Mouse (Mus musculus) layer of hippocampus, adult 2 months (tissue): ENCODE data around the gene Jazf1. TPM values are rescaled to one million over a fixed set of nuclear protein-coding genes. Genes with fewer than 3 reads are reported as not detected.
A peak's percentile ranks its signal among the peaks of the same experiment; 100 is the strongest.

ENCODE experiments used
- DNase-seq, 2 experiments: peaks; one replicate each; pipeline ENCODE4 v3.0.0; 2022; ENCODE audit warnings: low spot score in 2 of 2
- H3K27ac ChIP-seq: fragments of 200-600 bp; 2 replicates; pipeline ENCODE4 v1.8.1; 2022
- H3K4me3 ChIP-seq: fragments of 200-600 bp; 2 replicates; pipeline ENCODE4 v1.8.1; 2022; ENCODE audit warnings: mild to moderate bottlenecking
- CTCF ChIP-seq: fragments of 200-600 bp; conservative IDR thresholded peaks from 2 replicates; pipeline ENCODE4 v1.8.1; 2022; ENCODE audit warnings: antibody characterized with exemption, mild to moderate bottlenecking, moderate library complexity
- total RNA-seq, 2 experiments: library from RNA; stranded (reverse); gene quantifications; 2 replicates each; pipeline ENCODE4 v1.2.3; 2021

Jazf1 gene
- total RNA-seq, 2 experiments from 2014 or later, result 30.4 to 32.8 TPM

DNA sequence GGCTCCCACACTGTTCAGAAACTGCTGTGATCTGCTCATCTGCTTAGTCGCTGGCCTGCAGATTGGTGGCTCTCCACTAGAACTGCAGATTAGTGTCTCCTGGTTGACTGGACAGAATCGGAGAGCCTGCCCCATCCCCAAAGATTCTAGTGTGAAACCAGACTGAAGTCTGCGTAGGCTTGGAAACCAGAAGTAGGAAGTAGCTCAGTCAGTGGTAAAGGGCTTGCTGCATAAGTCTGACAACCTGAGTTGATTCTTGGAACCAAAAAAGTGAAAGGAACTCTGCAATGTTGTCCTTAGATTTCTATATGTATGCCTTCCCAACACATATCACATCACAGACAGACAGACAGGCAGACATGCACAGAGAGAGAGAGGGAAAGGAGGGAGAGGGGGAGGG is 163.3 kb downstream of the Jazf1 start:
- Histone ChIP-seq H3K27ac (no peak overlapping the region), H3K4me3 (no peak overlapping the region)
- TF ChIP-seq CTCF, result no peak
- DNase-seq, result no peak

DNA sequence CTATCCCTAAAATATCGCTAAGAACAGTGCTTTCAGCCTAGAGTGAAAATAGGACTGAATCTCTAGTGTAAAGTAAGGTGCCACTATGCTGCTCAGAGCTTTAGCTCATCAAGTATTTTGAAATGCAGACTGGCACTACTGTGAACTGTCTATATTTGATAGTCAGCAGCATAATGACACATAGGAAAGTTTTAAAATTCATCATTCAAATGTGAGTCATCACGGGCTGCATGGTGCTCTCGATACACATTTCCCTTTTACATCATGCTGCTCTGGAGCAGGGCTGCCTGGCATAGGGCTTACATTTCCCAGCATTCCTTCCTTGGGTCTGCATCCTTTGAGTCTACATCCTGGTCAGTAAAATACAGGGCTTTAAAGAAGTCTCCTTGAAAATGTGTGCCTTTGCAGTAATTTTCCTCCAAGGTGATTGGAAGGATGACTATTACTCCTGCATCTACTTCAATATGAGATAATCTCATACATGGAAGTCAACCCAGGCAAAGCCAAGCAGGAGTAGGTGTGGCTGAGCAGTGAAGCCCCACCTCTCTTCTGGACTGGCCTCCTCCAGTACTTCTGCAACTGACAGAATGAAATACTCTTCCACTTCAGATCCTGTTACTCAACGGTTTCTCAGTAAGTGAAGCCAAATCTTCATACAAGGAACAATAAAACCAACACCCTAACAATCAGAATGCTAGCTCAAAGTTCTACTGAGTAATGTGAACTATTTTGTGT is 165.0 kb downstream of the Jazf1 start:
- TF ChIP-seq CTCF, result no peak
- Histone ChIP-seq H3K4me3 (no peak overlapping the region), H3K27ac (0 out of 2 replicates have a peak overlapping the region, but pooled peaks have one; percentile 18)
- peak in 1 of 2 experiments; percentile 24 for DNase-seq

DNA sequence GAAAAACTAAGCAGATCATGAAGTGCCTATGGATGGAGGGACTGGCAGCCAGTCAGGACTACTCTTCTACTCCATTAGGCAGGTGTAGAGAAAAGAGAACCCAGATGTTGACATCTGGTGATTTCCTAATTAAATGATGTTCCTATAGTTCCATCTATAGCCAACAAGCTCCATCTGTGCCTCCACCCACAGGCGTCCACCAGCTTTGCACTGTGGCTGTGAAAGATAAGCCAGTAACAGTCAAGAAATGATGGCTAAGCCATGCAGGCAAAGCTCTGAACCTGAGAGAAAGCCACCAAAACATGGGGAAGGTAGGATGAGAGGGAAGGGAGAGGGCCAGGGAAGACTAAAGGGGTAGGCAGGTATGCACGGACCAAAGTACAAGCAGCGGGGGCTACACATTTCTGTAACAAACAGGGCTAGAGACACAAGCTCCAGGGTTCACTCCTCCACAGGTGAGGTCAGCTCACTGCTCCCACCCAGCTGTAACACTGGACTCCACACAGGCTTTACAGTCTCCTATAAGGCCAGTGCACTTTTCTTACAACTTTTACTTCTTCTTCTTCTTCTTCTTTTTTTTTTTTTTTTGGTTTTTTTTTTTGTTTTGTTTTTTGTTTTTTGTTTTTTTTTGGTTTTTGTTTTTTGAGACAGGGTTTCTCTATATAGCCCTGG is 168.7 kb downstream of the Jazf1 start:
- DNase-seq, result no peak
- TF ChIP-seq CTCF, result no peak
- Histone ChIP-seq H3K27ac (no peak overlapping the region), H3K4me3 (no peak overlapping the region)

- Histone ChIP-seq H3K4me3 (no peak overlapping the region; the same call in 1 of the 2 replicates), H3K27ac (0 out of 2 replicates have a peak overlapping the region, but pooled peaks have one; percentile 8)
- no peak for TF ChIP-seq CTCF
- DNase-seq, result no peak
Observed at GRCm38 (mm10) chr6:52895075-52895474, 173.4 kb downstream of the Jazf1 start.

DNA sequence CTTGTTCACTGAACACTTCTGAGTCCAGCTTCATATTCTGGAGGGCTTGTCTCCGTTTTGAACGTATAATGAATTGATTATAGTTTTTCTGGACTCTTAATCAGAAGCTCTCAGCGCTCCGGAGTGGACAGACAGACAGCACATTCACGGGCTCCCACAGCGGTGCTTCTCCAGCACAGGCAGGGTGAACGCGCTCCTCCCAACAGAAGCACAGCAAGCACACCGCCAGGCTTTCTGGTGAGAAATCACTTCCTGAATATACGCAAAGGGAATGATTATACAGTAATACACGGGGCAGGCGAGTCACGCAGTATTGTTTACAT is 174.0 kb downstream of the Jazf1 start:
- 0 out of 2 replicates have a peak overlapping the region, but pooled peaks have one; percentile 8 for H3K27ac ChIP-seq
- no peak for TF ChIP-seq CTCF
- no peak overlapping the region; the same call in 1 of the 2 replicates for H3K4me3 ChIP-seq
- DNase-seq, result no peak

- H3K27ac ChIP-seq, result 0 out of 2 replicates have a peak overlapping the region, but pooled peaks have one; percentile 8
- no peak overlapping the region for H3K4me3 ChIP-seq
- DNase-seq, result peak; percentile 34 to 55
Observed at GRCm38 (mm10) chr6:52893811-52894500, 174.5 kb downstream of the Jazf1 start.

DNA sequence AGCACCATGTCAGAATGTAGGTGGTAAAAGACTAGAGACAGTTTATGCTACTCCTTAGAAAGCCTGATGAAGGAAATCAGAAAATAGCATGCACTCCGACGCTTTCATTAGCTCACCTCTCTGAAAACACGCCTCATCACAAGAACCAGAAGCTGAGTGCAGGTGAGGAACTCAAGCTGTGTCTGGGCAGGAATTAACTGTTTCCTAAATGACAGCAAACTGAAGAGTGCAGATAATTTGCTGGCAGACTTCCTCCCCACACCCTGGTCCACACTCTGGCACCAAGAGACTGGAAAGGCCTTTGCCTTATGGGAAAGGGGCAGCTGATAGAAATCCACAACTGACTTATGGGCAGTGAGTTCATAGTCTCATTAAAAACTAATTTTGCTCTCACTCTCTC is 175.5 kb downstream of the Jazf1 start:
- no peak for DNase-seq
- TF ChIP-seq CTCF, result no peak
- no peak overlapping the region for H3K4me3 ChIP-seq
- H3K27ac ChIP-seq, result no peak overlapping the region

More at GRCm38 (mm10) chr6:52893811-52894500, 174.5 kb downstream of the Jazf1 start:
- TF ChIP-seq CTCF, result no peak

DNA sequence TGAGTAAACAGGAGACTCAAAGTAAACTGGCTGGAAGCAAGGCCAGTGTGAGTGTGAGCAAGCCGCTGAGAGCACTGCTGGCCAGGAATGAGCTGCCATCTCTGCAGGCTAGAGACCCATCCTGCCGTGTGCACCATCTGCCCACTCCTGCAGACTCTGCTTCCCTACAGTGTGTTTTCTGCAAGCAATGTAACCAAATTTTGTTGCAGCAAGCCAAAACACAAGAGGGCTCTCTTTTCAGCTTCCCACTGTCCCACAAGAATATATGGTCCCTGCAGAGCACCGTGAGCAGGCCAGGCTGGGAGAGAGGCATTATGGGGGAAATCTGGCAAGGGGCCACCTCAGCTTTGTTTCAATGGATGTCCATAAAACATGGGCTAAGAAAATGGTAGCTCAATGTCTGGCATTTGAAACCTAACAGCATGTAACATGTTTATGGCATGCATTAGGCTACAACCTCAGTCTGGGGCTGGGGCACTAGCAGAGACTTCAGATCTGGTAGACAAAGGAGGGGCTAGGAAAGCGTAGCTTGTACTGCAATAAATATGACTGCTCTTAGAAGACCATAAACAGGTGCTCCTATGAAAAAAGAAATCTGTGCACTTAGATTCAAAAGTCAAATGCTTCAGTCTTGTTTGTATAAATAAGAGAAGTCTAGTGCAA is 180.8 kb downstream of the Jazf1 start:
- DNase-seq, result no peak
- no peak for TF ChIP-seq CTCF
- no peak overlapping the region for H3K4me3 ChIP-seq
- no peak overlapping the region for H3K27ac ChIP-seq

DNA sequence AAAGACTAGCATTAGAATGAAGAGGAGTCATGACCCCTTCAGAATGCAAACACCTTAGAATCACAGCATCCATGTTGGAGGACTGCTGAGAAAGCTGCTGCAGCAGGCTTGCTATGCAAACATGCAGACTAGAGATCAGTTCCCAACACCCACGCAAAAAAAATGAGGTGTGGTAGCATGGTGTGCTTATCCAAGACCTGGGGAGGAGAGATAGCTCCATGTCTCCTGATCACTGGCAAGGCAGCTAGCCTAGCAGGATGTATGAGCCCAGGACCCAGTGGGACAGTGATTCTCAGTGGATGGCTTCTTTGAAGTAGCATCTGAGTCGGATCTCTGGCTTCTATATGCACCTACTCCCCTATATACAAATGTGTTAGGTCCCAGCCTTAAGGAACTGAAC is 184.7 kb downstream of the Jazf1 start:
- no peak overlapping the region for H3K4me3 ChIP-seq
- H3K27ac ChIP-seq, result no peak overlapping the region
- no peak for DNase-seq
- no peak for TF ChIP-seq CTCF

DNA sequence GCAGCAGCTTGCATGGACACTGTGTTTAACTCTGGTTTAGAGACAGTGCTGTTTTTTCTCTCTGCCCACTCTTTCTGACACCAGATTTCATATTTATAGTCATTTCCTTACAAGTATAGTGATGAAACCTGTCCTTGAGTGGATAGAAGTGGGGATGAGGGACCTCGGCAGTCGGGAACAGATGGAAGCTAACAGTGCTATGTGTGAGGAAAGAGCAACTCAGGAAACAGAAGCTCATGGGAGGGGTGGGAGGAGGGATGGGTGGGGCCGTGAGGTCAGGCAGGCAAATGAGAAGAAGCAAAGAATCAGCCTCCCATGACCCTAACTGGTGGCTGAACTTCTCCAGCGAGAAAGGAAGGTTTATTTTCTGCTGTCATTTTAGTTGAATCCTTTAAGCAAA is 191.3 kb downstream of the Jazf1 start:
- no peak for TF ChIP-seq CTCF
- no peak for DNase-seq
- Histone ChIP-seq H3K27ac (no peak overlapping the region), H3K4me3 (no peak overlapping the region)

- Histone ChIP-seq H3K4me3 (no peak overlapping the region), H3K27ac (no peak overlapping the region)
- peak; percentile 39 for TF ChIP-seq CTCF
- DNase-seq, result no peak
Observed at GRCm38 (mm10) chr6:52871306-52871705, 197.1 kb downstream of the Jazf1 start.

DNA sequence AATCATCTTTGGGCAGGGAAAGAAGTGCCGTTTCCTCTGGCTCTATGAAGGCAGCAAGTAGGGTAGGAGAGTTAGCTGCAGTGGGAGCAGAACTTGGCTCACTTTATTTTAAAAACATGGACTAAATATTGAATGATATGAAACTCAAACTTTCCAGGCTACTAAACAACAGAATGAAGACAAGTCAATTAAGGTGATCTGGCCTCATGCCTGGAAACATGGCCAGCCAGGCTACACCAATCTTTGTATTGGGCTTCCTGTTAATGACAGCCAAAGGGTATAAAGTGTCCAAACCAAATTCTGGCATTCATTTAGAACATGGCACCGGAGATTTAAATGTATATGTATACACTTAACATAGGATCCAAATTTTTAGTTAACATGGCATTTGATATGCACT is 199.2 kb downstream of the Jazf1 start:
- Histone ChIP-seq H3K4me3 (no peak overlapping the region), H3K27ac (no peak overlapping the region)
- no peak for DNase-seq
- TF ChIP-seq CTCF, result no peak

DNA sequence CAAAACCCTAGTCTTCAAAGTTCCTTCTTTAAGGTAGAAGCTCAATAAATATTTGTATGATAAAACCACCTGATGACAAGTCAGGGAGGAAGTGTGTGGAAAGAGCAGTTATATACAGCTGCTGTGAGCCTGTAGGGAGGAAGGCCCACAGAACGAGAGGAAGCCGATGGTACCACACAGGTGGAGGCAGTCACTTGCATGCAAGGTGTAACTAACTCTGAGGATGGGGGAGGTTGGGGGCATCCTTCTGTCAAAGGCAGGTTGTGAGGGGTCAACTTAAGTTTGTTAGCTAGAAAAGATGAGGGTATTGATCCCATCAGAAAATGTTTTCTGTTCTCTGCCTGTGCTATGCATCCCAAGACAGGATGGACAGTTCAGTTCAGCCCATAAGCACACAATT is 200.1 kb downstream of the Jazf1 start:
- no peak for TF ChIP-seq CTCF
- no peak for DNase-seq
- H3K4me3 ChIP-seq, result no peak overlapping the region
- no peak overlapping the region for H3K27ac ChIP-seq
